27 mouse cellular contexts compared by ENCODE assay signal in genomic region chr19:7404623-7405229, GRCm38 (mm10). TPM values are rescaled to one million over a fixed set of nuclear protein-coding genes. Genes with fewer than 3 reads are reported as not detected.
DNase-seq lines count a peak whose midpoint lies in the region; ATAC-seq and TF ChIP-seq lines count a peak whose summit lies in the region.
"Had no signal": no experiment of that assay in that cellular context is flagged by ENCODE, and none has a peak within 500 bp of the region (broad histone marks: within the 10 kb centered on the region; RNA-seq: fewer than 3 reads in every experiment).

No protein-coding gene starts in this region.

- WGBS in forebrain, embryonic 14.5 days, result 67% methylated on average over 9 of the region's 9 CpGs
- WGBS in forebrain, embryonic 16.5 days, result 62% methylated on average over 9 of the region's 9 CpGs
- 45% methylated on average over 9 of the region's 9 CpGs for WGBS in lung, embryonic 14.5 days

- peak; percentile 53 for DNase-seq in adrenal gland, postnatal 10 days
- DNase-seq in adrenal gland, adult 18-20 months (ENCODE audit: low spot score in 2 of 2), result no peak
- DNase-seq in forebrain, embryonic 14.5 days (ENCODE audit: low spot score), result peak; percentile 44
- DNase-seq in lung, embryonic 14.5 days, result peak; percentile 67
- no peak for DNase-seq in lung, adult 18-20 months
- peak; percentile 65 for DNase-seq in ZHBTc4 (ENCODE audit: low read depth, low spot score)
- DNase-seq in kidney, adult 18-20 months, result no peak
- DNase-seq: adrenal gland, adult 2 months; adrenal gland, postnatal 25 days; cerebellum, adult 18-20 months; cerebellum, postnatal 25 days; gastrocnemius, postnatal 14 days; heart, adult 18-20 months; heart, postnatal 10 days; heart, postnatal 36 days; kidney, adult 8-10 months had no signal

- no peak overlapping the region for H3K9ac ChIP-seq in forebrain, embryonic 14.5 days (ENCODE audit: low read length)
- no peak overlapping the region for H3K9ac ChIP-seq in forebrain, embryonic 16.5 days (replicated peaks; ENCODE audit: low read depth, low read length)
- H3K9ac ChIP-seq in lung, embryonic 14.5 days, result no peak overlapping the region
- H3K9ac ChIP-seq: embryonic facial prominence, embryonic 12.5 days; embryonic facial prominence, embryonic 15.5 days; forebrain, embryonic 15.5 days; heart, embryonic 12.5 days; heart, embryonic 15.5 days; hindbrain, embryonic 14.5 days had no signal

- H3K4me1 ChIP-seq in forebrain, embryonic 14.5 days (ENCODE audit: control insufficient read depth, insufficient read depth, low read length), result no peaks in the 10 kb centered on the region
- no peaks in the 10 kb centered on the region for H3K4me1 ChIP-seq in forebrain, embryonic 16.5 days (replicated peaks; ENCODE audit: control insufficient read depth, insufficient read depth, low read length)
- peaks cover 7% of the 10 kb centered on the region; the same call in 1 of the 2 replicates for H3K4me1 ChIP-seq in lung, embryonic 14.5 days (ENCODE audit: insufficient read depth)
- H3K4me1 ChIP-seq: embryonic facial prominence, embryonic 12.5 days; hindbrain, embryonic 10.5 days had no signal

- H3K9me3 ChIP-seq in forebrain, embryonic 14.5 days (replicated peaks; ENCODE audit: control insufficient read depth, low read length), result no peaks in the 10 kb centered on the region
- no peaks in the 10 kb centered on the region for H3K9me3 ChIP-seq in forebrain, embryonic 16.5 days (ENCODE audit: control insufficient read depth, low read length)
- no peaks in the 10 kb centered on the region for H3K9me3 ChIP-seq in lung, embryonic 14.5 days (ENCODE audit: low read depth, low read length)
- H3K9me3 ChIP-seq: embryonic facial prominence, embryonic 12.5 days; embryonic facial prominence, embryonic 15.5 days; forebrain, embryonic 15.5 days; G1E; heart, embryonic 12.5 days; hindbrain, embryonic 10.5 days had no signal

- no peak for ATAC-seq in forebrain, embryonic 14.5 days
- ATAC-seq in forebrain, embryonic 16.5 days, result no peak
- 0 out of 2 replicates have a peak, but pooled peaks have one; percentile 38 for ATAC-seq in lung, embryonic 14.5 days (ENCODE audit: insufficient read depth)
- ATAC-seq: forebrain, embryonic 15.5 days; intestine, postnatal 0 days; Patski had no signal

- H3K4me3 ChIP-seq in forebrain, embryonic 14.5 days (ENCODE audit: low read depth, low read length), result no peak overlapping the region
- H3K4me3 ChIP-seq in forebrain, embryonic 16.5 days (replicated peaks; ENCODE audit: low read length), result no peak overlapping the region
- no peak overlapping the region for H3K4me3 ChIP-seq in lung, embryonic 14.5 days (ENCODE audit: low read depth, low read length)
- H3K4me3 ChIP-seq: embryonic facial prominence, embryonic 12.5 days; embryonic facial prominence, embryonic 15.5 days; forebrain, embryonic 15.5 days; heart, embryonic 12.5 days; heart, embryonic 15.5 days; hindbrain, embryonic 10.5 days had no signal

- H3K27ac ChIP-seq in forebrain, embryonic 14.5 days (ENCODE audit: low read depth, low read length), result no peak overlapping the region
- H3K27ac ChIP-seq in forebrain, embryonic 16.5 days (ENCODE audit: low read length), result no peak overlapping the region
- H3K27ac ChIP-seq in lung, embryonic 14.5 days (ENCODE audit: low read depth), result no peak overlapping the region
- H3K27ac ChIP-seq: embryonic facial prominence, embryonic 12.5 days; embryonic facial prominence, embryonic 15.5 days; forebrain, embryonic 15.5 days; heart, embryonic 15.5 days; hindbrain, embryonic 10.5 days; hindbrain, embryonic 14.5 days had no signal

- no peak for TF ChIP-seq CTCF in lung, embryonic 14.5 days (IDR thresholded peaks at IDR 0.05; ENCODE audit: low read depth)

- no peaks in the 10 kb centered on the region for H3K36me3 ChIP-seq in forebrain, embryonic 14.5 days (ENCODE audit: control insufficient read depth, insufficient read depth, low read length)
- no peaks in the 10 kb centered on the region for H3K36me3 ChIP-seq in forebrain, embryonic 16.5 days (ENCODE audit: control insufficient read depth, insufficient read depth)
- no peaks in the 10 kb centered on the region for H3K36me3 ChIP-seq in lung, embryonic 14.5 days (ENCODE audit: insufficient read depth)
- H3K36me3 ChIP-seq: embryonic facial prominence, embryonic 12.5 days; embryonic facial prominence, embryonic 15.5 days; forebrain, embryonic 15.5 days; G1E; heart, embryonic 12.5 days; heart, embryonic 15.5 days; hindbrain, embryonic 10.5 days had no signal

- no peak overlapping the region for H3K4me2 ChIP-seq in forebrain, embryonic 14.5 days (ENCODE audit: low read length)
- H3K4me2 ChIP-seq in forebrain, embryonic 16.5 days (ENCODE audit: low read length), result no peak overlapping the region
- no peak overlapping the region for H3K4me2 ChIP-seq in lung, embryonic 14.5 days
- H3K4me2 ChIP-seq: embryonic facial prominence, embryonic 12.5 days; embryonic facial prominence, embryonic 15.5 days; forebrain, embryonic 15.5 days; heart, embryonic 12.5 days; heart, embryonic 15.5 days; hindbrain, embryonic 14.5 days had no signal

- no peaks in the 10 kb centered on the region for H3K27me3 ChIP-seq in forebrain, embryonic 14.5 days (replicated peaks; ENCODE audit: control insufficient read depth, insufficient read depth, low read length)
- peaks cover 3% of the 10 kb centered on the region; the same call in 1 of the 2 replicates for H3K27me3 ChIP-seq in forebrain, embryonic 16.5 days (replicated peaks; ENCODE audit: control insufficient read depth, insufficient read depth, low read length)
- H3K27me3 ChIP-seq in lung, embryonic 14.5 days (ENCODE audit: insufficient read depth, low read length), result no peaks in the 10 kb centered on the region
- H3K27me3 ChIP-seq: heart, embryonic 15.5 days; Patski had no signal

RNA-seq across cellular contexts. Expression of gene 2700081O15Rik, which starts 12.7 kb away (rescaled TPM):
- total RNA-seq in adrenal gland, postnatal 10 days (2021), result 10 to 100 TPM; 29.6 to 37.6 TPM
- 10 to 100 TPM; 17.1 to 20.0 TPM for total RNA-seq in adrenal gland, adult 18-20 months (2021)
- 22.1 and 24.7 TPM in 2 replicates for polyA plus RNA-seq in forebrain, embryonic 14.5 days (2014; fragmentation: Nextera tagmentation; extraction: Ambion mirVana)
- polyA plus RNA-seq in forebrain, embryonic 16.5 days (2015; fragmentation: Nextera tagmentation; extraction: Ambion mirVana), result 22.8 and 25.8 TPM in 2 replicates
- 8.6 and 9.5 TPM in 2 replicates for polyA plus RNA-seq in lung, embryonic 14.5 days (2014; fragmentation: Nextera tagmentation; extraction: Ambion mirVana)

RNA-seq across cellular contexts. Expression of gene Spindoc, which starts 21.9 kb away (rescaled TPM):
- total RNA-seq in adrenal gland, postnatal 10 days (2021), result 10 to 100 TPM; 23.2 to 23.8 TPM
- 10 to 100 TPM; 19.9 to 22.7 TPM for total RNA-seq in adrenal gland, adult 18-20 months (2021)
- 33.6 and 36.2 TPM in 2 replicates for polyA plus RNA-seq in forebrain, embryonic 14.5 days (2014; fragmentation: Nextera tagmentation; extraction: Ambion mirVana)
- 35.8 and 39.4 TPM in 2 replicates for polyA plus RNA-seq in forebrain, embryonic 16.5 days (2015; fragmentation: Nextera tagmentation; extraction: Ambion mirVana)
- 18.6 and 26.8 TPM in 2 replicates for polyA plus RNA-seq in lung, embryonic 14.5 days (2014; fragmentation: Nextera tagmentation; extraction: Ambion mirVana)

Comparison
In these comparisons a context has a peak if more than half of its experiments do, and no peak if none do; other contexts are left out.
1. DNase-seq: peak in adrenal gland, postnatal 10 days (single experiment), forebrain, embryonic 14.5 days (single experiment), lung, embryonic 14.5 days (single experiment) and ZHBTc4 (single experiment); none in adrenal gland, adult 18-20 months (0 of 2), lung, adult 18-20 months (0 of 2) and kidney, adult 18-20 months (single experiment).